Mouse (Mus musculus) stomach, embryonic 15.5 days (tissue): ENCODE measurements around the gene Gabpb2. TPM values are rescaled to one million over a fixed set of nuclear protein-coding genes. Genes with fewer than 3 reads are reported as not detected.
"Not testable (repeated sequence)": the region's sequence is repeated elsewhere in the genome, so short reads cannot be mapped to it uniquely, and the experiment has no call there.

Experiments
- ATAC-seq: fragments of 200-750 bp; cut with Nextera tagmentation; 2 replicates; pipeline ENCODE4 v1.8.0; 2017; ENCODE audit warnings: low read depth, moderate number of reproducible peaks, moderate TSS enrichment; ENCODE audit not compliant: insufficient read depth, low FRiP score
- H3K27ac ChIP-seq: fragments of 300-500 bp; sonication (generic); 2 replicates; pipeline ENCODE4 v1.5.1; 2015; ENCODE audit warnings: mild to moderate bottlenecking, inconsistent platforms
- H3K27me3 ChIP-seq: fragments of 300-500 bp; sonication (generic); replicated peaks from 2 replicates; pipeline ENCODE4 v1.6.1; 2015; ENCODE audit warnings: inconsistent platforms
- H3K36me3 ChIP-seq: fragments of 300-500 bp; sonication (generic); 2 replicates; pipeline ENCODE4 v1.6.1; 2015; ENCODE audit warnings: inconsistent platforms
- H3K4me1 ChIP-seq: fragments of 300-500 bp; sonication (generic); 2 replicates; pipeline ENCODE4 v1.6.1; 2015; ENCODE audit warnings: inconsistent platforms
- H3K4me2 ChIP-seq: fragments of 300-500 bp; sonication (generic); 2 replicates; pipeline ENCODE4 v1.6.1; 2015; ENCODE audit warnings: mild to moderate bottlenecking, inconsistent platforms
- H3K4me3 ChIP-seq: fragments of 300-500 bp; sonication (generic); replicated peaks from 2 replicates; pipeline ENCODE4 v1.5.1; 2015; ENCODE audit warnings: inconsistent platforms
- H3K9ac ChIP-seq: fragments of 300-500 bp; sonication (generic); 2 replicates; pipeline ENCODE4 v1.6.1; 2015; ENCODE audit warnings: inconsistent platforms
- H3K9me3 ChIP-seq: fragments of 300-500 bp; sonication (generic); 2 replicates; pipeline ENCODE4 v1.6.1; 2016; ENCODE audit warnings: inconsistent platforms
- WGBS: fragments of 180-500 bp; shearing (Covaris S2); methylation state at CpG from one replicate; pipeline ENCODE4 v1.1.7; 2015; 5-methylcytosine and 5-hydroxymethylcytosine counted together
- polyA plus RNA-seq: library from polyadenylated mRNA; unstranded; fragments of >200 nt; fragmentation: Nextera tagmentation; extraction: Ambion mirVana; gene quantifications from 2 replicates; pipeline ENCODE4 v1.2.1, GENCODE M21; 2015

Gene Gabpb2
- polyA plus RNA-seq, 1 experiment from 2014 or later = 11.4 TPM

DNA sequence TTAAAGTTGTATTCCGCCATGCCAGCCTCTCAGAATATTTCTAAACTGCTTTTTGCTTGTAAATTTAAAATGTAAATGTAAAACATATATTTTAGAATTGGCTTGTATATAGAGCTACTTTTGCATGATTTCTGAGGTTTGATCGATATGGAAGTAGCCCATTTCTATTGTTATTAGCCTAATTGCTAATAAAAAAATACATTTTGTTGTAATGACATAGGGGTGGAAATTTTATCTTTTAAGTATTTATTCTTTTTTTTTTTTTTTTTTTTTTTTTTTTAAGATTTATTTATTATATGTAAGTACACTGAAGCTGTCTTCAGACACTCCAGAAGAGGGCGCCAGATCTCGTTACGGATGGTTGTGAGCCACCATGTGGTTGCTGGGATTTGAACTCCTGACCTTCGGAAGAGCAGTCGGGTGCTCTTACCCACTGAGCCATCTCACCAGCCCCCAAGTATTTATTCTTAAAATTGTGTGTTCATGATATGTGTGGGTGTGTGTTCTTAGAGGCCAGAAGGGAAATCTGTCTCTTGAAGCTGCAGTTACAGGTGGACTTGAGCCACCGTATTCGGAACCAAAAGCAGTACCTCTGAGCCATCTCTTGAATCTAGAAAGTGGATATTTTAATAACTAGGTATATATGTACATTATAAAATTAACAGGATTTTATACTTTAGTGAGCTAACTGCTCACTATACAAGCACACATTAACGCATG is 4.7 kb downstream of the Gabpb2 start:
- not testable (repeated sequence) for H3K4me2 ChIP-seq, H3K27me3 ChIP-seq, H3K4me3 ChIP-seq, ATAC-seq, H3K9me3 ChIP-seq, H3K27ac ChIP-seq, H3K9ac ChIP-seq, H3K4me1 ChIP-seq
- H3K36me3 ChIP-seq = peaks cover 14% of the 10 kb centered on the region; the same call in 1 of the 2 replicates
- 88% methylated on average over 10 of the region's 10 CpGs for WGBS

DNA sequence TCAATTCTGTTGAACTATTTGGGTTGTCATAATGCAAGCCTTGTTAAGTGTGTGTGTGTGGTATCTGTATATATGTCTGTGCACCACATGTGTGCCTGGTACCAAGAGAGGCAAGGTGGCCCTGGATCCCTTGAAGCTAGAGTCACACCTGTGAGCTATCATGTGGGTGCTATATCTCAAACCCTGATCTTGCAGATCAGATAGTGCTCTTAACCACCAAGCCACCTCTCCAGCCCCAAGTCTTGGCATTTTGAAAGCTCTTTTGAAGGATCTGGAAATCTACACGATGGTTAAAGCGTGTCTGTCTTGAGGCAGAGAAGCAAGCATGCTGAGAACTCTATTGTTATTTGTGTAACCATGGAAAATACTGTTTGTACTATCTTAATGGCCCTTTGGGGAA is 7.1 kb downstream of the Gabpb2 start:
- no peak for ATAC-seq
- 74% methylated on average over 2 of the region's 2 CpGs for WGBS
- H3K36me3 ChIP-seq = peaks cover 30% of the 10 kb centered on the region

DNA sequence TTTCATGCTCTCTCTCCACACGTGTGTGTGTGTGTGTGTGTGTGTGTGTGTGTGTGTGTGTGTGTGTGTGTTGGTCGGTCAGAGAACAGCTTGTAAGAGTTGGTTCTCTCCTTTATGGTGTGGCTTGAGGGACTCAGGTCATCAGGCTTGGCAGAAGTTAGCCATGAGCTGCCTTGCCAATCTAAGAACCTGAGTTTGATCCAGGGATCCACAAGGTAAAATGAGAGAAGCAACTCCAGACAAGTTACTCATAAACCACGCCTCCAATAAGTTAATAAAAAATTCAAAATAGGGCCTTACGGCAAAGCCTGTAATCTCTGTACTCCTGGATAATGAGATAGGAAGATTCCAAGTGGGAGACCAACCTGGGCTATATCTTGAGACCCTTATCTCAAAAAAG is 9.4 kb downstream of the Gabpb2 start:
- H3K4me1 ChIP-seq = no peaks in the 10 kb centered on the region
- no peaks in the 10 kb centered on the region for H3K27me3 ChIP-seq
- ATAC-seq = no peak
- H3K9me3 ChIP-seq = no peaks in the 10 kb centered on the region
- no peak overlapping the region for H3K4me3 ChIP-seq
- H3K9ac ChIP-seq = no peak overlapping the region
- H3K4me2 ChIP-seq = no peak overlapping the region
- WGBS = 85% methylated on average over 3 of the region's 4 CpGs
- H3K36me3 ChIP-seq = peaks cover 34% of the 10 kb centered on the region
- H3K27ac ChIP-seq = no peak overlapping the region

More for the DNA sequence above, 7.1 kb downstream of the Gabpb2 start:
- no peak overlapping the region for H3K9ac ChIP-seq
- no peaks in the 10 kb centered on the region for H3K9me3 ChIP-seq
- no peak overlapping the region for H3K4me3 ChIP-seq
- no peak overlapping the region for H3K27ac ChIP-seq
- H3K27me3 ChIP-seq = no peaks in the 10 kb centered on the region
- no peak overlapping the region for H3K4me2 ChIP-seq
- no peaks in the 10 kb centered on the region for H3K4me1 ChIP-seq

DNA sequence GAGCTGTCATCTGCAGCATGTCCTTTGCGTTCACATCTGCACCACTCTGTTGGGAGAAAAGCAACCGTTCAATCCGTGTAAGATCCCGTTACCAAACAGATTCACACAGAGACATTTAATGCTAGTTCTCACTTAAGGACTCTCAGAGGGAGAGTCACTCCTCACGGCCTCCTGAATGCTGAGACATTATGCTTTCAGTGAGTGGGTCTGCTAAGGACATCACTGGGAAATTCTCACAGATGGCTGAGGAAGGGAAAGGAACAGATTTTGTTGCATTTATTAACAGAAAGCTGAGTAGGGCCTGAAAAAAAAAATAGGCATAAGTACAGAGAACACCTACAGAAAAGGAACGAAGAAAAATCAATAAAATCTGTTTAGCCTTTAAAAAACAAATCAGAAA is 13.8 kb downstream of the Gabpb2 start:
- no peak overlapping the region for H3K9ac ChIP-seq
- H3K36me3 ChIP-seq = peaks cover 59% of the 10 kb centered on the region
- no peaks in the 10 kb centered on the region for H3K27me3 ChIP-seq
- no peak overlapping the region for H3K4me2 ChIP-seq
- no peak overlapping the region for H3K27ac ChIP-seq
- ATAC-seq = no peak
- 88% methylated on average over 6 of the region's 6 CpGs for WGBS
- H3K4me3 ChIP-seq = no peak overlapping the region
- H3K9me3 ChIP-seq = no peaks in the 10 kb centered on the region
- no peaks in the 10 kb centered on the region for H3K4me1 ChIP-seq

DNA sequence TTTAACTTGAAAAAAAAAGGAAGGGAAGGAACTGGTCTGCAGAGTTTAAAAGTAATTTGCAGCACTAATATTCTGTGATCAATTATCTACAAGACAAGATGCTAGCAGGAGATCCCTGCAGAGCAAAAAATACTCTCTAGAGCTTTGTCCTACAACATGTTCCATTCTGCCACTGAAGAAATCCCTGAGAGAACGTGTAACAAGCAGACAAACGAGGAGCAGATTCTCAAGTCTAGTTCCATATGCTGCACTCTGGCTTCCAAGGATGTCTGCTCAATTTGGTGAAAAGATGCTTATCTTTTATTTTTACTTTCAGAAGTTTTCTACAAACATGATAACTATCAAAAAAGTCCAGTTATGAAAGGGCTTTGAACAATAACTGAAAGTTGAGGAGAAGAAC is 17.2 kb downstream of the Gabpb2 start:
- 84% methylated on average over 2 of the region's 2 CpGs for WGBS
- Histone ChIP-seq H3K9me3 (no peaks in the 10 kb centered on the region), H3K4me1 (no peaks in the 10 kb centered on the region), H3K27me3 (no peaks in the 10 kb centered on the region), H3K4me2 (no peak overlapping the region), H3K36me3 (peaks cover 56% of the 10 kb centered on the region), H3K4me3 (no peak overlapping the region), H3K27ac (no peak overlapping the region), H3K9ac (no peak overlapping the region)
- ATAC-seq = no peak

DNA sequence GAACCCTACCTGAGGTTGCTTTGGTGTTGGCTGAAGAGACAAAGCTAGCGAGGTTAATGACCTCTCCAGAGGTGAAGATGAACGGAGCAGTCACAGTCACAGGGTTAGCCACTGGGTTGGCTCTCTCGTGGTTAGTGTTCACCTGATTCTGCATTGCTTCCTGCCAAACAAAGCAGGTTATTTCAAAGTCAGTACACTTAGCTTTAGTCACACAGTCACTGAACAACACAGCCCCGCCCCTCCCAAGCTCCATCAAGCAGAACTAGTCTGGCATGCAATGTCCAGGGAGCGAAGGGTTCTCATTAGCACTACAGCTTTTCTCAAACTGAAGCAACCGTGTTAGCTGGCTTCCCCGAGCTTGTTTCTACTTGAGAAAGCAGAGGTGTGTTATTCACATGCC is 17.6 kb downstream of the Gabpb2 start:
- H3K4me2 ChIP-seq = no peak overlapping the region
- no peak for ATAC-seq
- peaks cover 56% of the 10 kb centered on the region for H3K36me3 ChIP-seq
- 85% methylated on average over 7 of the region's 7 CpGs for WGBS
- no peak overlapping the region for H3K4me3 ChIP-seq
- no peaks in the 10 kb centered on the region for H3K9me3 ChIP-seq
- peak overlapping the region; percentile 48; the same call in 1 of the 2 replicates for H3K27ac ChIP-seq
- H3K9ac ChIP-seq = no peak overlapping the region
- no peaks in the 10 kb centered on the region for H3K27me3 ChIP-seq
- no peaks in the 10 kb centered on the region for H3K4me1 ChIP-seq

DNA sequence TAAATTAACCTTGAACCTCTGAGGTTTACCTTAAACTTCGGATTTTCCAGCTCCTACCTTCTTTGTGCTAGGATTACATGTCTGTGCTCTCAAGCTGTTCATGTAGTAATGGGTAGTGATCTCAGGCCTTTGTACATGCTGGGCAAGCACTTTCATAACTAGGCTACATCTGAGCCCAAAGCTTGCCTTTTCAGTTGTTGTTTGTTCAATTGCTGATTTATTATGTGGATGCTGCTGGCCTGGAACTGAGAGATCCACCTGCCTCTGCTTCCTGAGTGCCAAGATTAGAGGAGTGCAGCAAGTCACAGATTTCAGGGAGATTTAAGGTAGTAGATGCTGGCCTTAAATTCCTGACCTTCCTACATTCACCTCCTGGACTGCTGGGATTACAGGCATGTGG is 18.6 kb downstream of the Gabpb2 start:
- no peak overlapping the region for H3K27ac ChIP-seq
- ATAC-seq = no peak
- H3K9ac ChIP-seq = no peak overlapping the region
- WGBS = 65% methylated on average over 1 of the region's 1 CpGs
- H3K4me2 ChIP-seq = no peak overlapping the region
- peaks cover 52% of the 10 kb centered on the region for H3K36me3 ChIP-seq
- H3K9me3 ChIP-seq = no peaks in the 10 kb centered on the region
- no peaks in the 10 kb centered on the region for H3K4me1 ChIP-seq
- H3K4me3 ChIP-seq = no peak overlapping the region
- H3K27me3 ChIP-seq = no peaks in the 10 kb centered on the region

DNA sequence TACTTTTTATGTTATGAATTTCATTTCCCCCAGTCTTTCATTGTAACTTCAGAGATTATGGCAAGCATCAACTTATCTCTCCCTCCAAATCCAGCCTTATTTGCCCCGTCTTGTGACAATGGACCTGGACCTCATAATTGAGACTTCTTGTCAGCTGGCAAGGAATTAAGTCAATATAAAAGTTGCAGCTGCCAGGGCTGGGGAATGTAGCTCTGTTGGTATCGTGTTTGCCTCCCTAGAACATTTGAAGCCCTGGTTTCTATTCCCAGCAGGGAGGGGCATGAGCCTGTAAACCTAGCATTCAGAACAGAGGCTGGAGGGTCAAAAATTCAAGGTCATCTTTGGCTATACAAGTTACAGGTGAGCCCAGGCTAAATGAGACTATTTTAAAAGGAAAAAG is 21.9 kb downstream of the Gabpb2 start:
- WGBS = 70% methylated on average over 2 of the region's 2 CpGs
- H3K4me1 ChIP-seq = no peaks in the 10 kb centered on the region
- no peak overlapping the region for H3K4me3 ChIP-seq
- no peaks in the 10 kb centered on the region for H3K9me3 ChIP-seq
- H3K36me3 ChIP-seq = peaks cover 33% of the 10 kb centered on the region
- no peak overlapping the region for H3K27ac ChIP-seq
- H3K27me3 ChIP-seq = no peaks in the 10 kb centered on the region
- no peak for ATAC-seq
- no peak overlapping the region for H3K4me2 ChIP-seq
- H3K9ac ChIP-seq = no peak overlapping the region

DNA sequence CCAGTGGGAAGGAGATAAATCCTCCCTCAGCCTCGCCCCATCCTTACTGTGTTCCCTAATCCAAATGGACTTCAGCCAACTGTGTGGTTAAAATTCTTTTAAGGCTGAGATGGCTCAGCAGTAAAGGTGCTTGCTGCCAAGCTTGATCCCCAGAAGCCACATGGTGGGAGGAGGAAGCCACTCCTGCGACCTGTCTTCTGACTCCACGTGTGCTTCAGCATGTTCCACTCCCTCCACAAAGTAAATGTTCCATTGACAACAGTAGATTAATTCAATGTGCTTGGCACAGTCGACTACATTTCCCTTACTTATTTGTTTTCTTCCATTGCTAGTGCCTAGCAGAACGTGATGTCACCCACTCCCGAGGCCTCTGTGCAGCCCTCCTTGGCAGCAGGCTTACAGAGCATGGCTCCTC is 23.0 kb downstream of the Gabpb2 start:
- Histone ChIP-seq H3K4me1 (no peaks in the 10 kb centered on the region), H3K9ac (no peak overlapping the region), H3K4me3 (no peak overlapping the region), H3K4me2 (no peak overlapping the region), H3K36me3 (peaks cover 35% of the 10 kb centered on the region), H3K27me3 (no peaks in the 10 kb centered on the region), H3K9me3 (no peaks in the 10 kb centered on the region), H3K27ac (no peak overlapping the region)
- no peak for ATAC-seq
- 75% methylated on average over 6 of the region's 6 CpGs for WGBS

DNA sequence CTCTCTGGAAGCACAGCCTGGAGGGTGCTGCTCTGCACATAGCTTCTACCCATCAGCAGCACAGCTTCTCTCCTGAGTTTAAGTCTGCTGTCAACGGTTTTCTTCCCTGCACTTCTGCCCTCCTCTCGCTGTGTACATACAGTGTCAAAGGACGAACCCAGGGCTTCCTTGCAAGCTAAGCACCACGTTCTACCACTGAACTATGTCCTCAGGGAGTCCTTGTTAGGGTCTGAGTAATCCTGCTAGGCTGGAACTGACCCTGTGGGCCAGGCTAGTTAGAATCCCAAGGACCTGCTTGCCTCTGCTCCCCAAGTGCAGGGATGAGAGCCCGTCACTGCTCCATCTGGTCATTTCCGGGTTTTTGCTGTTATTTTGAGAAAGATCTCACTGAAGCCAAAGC is 30.8 kb downstream of the Gabpb2 start:
- no peak for ATAC-seq
- Histone ChIP-seq H3K27me3 (no peaks in the 10 kb centered on the region), H3K4me3 (no peak overlapping the region), H3K4me1 (no peaks in the 10 kb centered on the region), H3K9me3 (no peaks in the 10 kb centered on the region), H3K4me2 (no peak overlapping the region), H3K36me3 (peaks cover 52% of the 10 kb centered on the region), H3K27ac (no peak overlapping the region), H3K9ac (no peak overlapping the region)
- WGBS = 87% methylated on average over 6 of the region's 6 CpGs

DNA sequence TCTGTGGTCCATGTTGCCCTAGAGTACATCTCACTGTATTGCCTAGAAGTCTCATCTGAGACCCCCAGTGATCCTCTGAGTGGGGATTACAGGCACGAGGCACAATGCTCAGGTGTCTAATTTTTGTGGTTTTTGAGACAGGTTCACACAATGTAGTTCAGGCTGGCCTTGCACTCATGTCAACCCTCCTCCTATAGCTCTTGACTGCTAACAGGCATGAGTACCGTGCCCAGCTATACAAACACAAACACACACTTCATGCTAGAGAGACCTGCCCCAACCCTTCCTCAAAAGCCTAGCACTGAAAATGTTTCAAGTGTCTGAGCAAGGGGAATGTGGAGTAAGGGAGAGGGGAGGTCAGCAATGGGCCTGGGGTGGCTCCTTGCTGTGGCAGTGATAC is 31.6 kb downstream of the Gabpb2 start:
- no peaks in the 10 kb centered on the region for H3K9me3 ChIP-seq
- H3K27me3 ChIP-seq = no peaks in the 10 kb centered on the region
- WGBS = 89% methylated on average over 2 of the region's 2 CpGs
- H3K4me3 ChIP-seq = no peak overlapping the region
- ATAC-seq = no peak
- peaks cover 52% of the 10 kb centered on the region for H3K36me3 ChIP-seq
- H3K9ac ChIP-seq = no peak overlapping the region
- no peak overlapping the region for H3K27ac ChIP-seq
- no peaks in the 10 kb centered on the region for H3K4me1 ChIP-seq
- no peak overlapping the region for H3K4me2 ChIP-seq

DNA sequence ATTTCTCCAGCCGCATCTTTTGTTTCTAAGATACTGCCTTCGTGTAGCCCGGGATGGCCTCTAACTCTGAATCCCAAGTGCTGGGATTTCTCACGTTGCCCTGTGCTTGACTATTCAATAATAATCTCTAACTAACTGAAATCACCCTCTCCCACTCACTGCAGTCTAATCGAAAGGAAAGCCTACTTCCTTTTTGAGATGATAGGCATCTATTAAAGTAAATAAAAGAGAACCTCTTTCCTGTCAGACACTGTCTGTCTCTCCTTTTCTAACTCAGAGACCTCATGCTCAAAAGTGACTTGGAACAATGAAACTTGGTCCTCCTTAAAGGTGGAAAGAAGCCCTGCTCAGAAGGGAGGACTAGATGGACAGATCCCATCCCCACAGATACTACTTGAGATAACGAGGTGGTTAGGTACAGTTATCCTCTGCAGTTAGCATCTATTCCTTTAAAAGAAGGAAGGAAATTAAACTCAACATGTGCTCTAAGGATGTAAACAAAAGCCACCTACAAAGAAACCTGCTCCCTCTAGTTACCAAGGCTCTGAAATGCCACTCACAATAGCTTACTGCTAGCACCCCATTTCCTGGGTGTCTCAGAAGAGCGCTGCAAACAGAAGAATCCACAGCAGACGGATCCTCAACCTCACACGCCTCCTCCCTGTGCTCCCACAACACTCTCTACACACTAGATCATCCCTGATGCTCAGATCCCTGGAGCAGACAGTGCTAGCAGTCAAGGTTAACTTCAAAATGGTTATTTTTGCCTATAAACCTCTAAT is 32.7 kb downstream of the Gabpb2 start:
- Histone ChIP-seq H3K9ac (no peak overlapping the region), H3K27ac (no peak overlapping the region), H3K4me2 (no peak overlapping the region), H3K27me3 (no peaks in the 10 kb centered on the region), H3K4me1 (no peaks in the 10 kb centered on the region), H3K9me3 (no peaks in the 10 kb centered on the region), H3K36me3 (peaks cover 47% of the 10 kb centered on the region), H3K4me3 (no peak overlapping the region)
- no peak for ATAC-seq
- 88% methylated on average over 9 of the region's 9 CpGs for WGBS
